Mouse (Mus musculus) heart, postnatal 4 days (tissue): ENCODE results near the gene Dram1. TPM values are rescaled to one million over a fixed set of nuclear protein-coding genes. Genes with fewer than 3 reads are reported as not detected.

ENCODE experiments used
- DNase-seq: peaks from one replicate; pipeline ENCODE4 v3.0.0; 2021
- total RNA-seq, 2 experiments: library from RNA; stranded (reverse); gene quantifications; 2 replicates each; pipeline ENCODE4 v1.2.3; 2021

Gene Dram1
- total RNA-seq, 2 experiments from 2014 or later = 2.8 to 3.1 TPM

DNA sequence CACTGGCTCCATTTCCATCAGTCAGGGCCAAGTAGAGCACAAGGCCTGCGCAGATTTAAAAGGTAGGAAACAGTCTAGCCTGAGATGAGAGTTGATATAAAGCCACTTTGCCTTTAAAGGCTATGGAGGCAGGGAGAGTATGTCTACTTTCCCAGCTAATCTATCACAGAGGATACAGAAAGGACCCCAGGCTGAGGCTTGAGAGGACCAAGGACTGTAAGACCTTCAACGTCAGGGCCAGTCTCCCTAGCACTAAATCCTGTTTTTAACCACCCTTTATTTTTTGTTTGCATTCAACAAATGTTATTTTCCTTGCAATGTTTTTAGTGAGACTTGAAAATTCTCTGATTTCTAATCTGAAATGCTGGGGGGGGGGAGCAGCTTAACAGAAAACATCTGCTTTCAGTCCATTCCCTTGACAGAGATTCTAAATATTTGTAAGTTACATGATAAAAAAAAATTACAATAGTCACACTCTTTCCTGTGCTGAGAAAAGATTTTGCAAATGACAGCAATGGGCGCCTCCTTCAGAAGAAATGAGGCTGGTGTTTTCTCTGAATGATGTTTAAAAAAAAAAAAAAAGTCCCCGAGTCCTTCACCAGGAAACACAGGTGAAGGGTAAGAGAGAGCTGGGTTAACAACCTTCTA lies 94.4 kb downstream of the Dram1 start:
- DNase-seq = no peak

DNA sequence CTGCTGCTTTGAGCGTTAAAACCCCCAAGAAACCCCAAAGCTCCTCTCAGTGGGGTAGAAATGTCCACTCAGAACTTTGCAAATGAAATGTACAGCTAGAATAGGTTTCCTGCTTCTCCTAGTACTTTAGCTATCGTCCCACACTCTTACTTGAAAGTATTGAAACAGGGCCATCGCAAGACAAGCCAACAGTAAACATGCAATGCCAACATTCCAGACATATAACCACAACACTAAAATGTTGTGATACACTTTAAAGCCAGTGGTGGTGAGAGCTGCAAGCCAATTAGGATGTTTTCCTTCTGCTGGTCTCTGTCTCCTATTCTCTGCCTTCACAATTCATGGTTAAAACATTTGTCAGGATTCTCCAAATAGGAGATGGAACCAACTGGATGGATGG lies 97.2 kb downstream of the Dram1 start:
- DNase-seq = no peak

DNA sequence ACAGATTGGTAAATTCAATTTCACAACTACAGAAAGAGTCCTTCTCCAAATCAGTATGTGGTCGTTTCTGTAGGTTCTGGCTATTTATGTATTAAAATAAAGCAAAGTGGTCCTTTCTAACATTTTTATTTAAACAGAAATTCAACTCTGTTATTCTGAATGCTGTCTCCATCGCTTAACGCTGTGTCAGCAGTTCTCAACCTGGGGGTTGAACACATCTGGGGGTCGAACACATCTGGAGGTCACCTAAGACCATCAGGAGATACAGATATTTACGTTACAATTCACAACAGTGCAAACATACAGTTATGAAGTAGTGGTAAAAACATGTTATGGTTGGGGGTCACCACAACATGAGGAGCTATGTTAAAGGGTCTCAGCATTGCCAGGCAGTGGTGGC lies 104.8 kb downstream of the Dram1 start:
- DNase-seq = no peak

Other genes starting within 250 kb of the Dram1 start
- gene Parpbp, start 232.1 kb downstream of the Dram1 start, total RNA-seq = 10 to 100 TPM; 10.6 to 12.6 TPM
- 10 to 100 TPM; 11.5 to 12.6 TPM for gene Nup37, start 232.1 kb downstream of the Dram1 start, total RNA-seq
- 10 to 100 TPM; 24.5 to 24.7 TPM for gene Washc3, start 178.0 kb downstream of the Dram1 start, total RNA-seq
- 10 to 100 TPM; 36.5 to 36.6 TPM for gene Gnptab, start 52 bp upstream of the Dram1 start, total RNA-seq
- gene Sycp3, start 80.5 kb upstream of the Dram1 start, total RNA-seq = not detected
- 100 to 1,000 TPM; 104 to 107 TPM for gene Chpt1, start 125.0 kb upstream of the Dram1 start, total RNA-seq
- gene Mybpc1, start 226.1 kb upstream of the Dram1 start, total RNA-seq = 1 to 10 TPM in 1 of 2 experiments, under 1 TPM in 1; 0.83 to 4.1 TPM